Mouse (Mus musculus): ENCODE data around the gene Btn2a2. TPM values are rescaled to one million over a fixed set of nuclear protein-coding genes. Genes with fewer than 3 reads are reported as not detected.
"Not testable (repeated sequence)": the region's sequence is repeated elsewhere in the genome, so short reads cannot be mapped to it uniquely, and the experiment has no call there.

Btn2a2 gene
- total RNA-seq (2014; fragmentation: Nextera tagmentation) (not detected in 2 replicates), total RNA-seq (2017) (0.06 and 0.22 TPM in 2 replicates), polyA plus RNA-seq (2012) (not detected in 2 replicates)

DNA sequence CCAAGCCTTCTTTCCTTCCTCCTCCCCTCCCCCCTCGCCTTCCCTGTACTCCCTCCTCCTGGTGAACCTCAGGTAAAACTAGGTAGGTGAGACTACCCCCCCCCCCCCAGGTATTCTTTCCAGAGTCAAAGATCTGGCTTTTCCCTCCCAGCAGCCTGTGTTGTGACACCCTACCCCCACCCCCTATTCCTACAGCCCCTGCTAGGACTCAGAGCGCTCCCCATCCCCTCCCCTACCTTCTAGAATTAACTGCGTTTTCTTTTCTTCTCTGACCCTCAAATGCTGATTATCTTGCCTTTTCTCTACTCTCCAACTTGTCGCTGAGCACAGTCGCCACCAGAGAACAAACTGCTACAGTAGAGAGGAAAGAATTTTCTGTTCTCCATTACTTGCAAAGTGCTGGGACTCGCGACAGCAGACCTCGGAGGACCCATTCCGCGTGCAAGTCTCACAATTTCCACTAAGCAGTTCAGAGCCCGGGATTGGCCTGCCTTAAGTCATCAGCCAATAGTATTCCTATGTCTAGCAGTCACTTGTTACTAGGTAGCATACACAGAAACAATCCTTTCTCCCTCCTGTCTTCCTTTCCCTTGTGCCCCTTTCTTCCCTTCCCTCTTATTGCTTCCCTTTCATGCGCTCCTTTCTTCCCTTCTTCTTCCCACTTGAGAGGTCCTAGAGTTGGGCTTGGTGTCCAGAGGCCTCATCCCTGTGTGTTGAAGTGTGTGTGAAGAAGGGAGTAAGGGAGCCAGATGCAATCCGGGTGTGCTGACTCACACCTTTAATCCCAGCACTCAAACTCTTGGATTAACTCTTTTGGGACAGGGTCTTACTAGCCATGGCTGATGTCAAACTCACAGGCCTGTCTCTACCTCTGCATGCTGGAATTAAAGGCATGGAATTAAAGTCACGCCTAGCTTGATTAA, at the start of gene Btn2a2:
Btn2a2 (minus strand) TSS at position 458 of the 923 bp plus-strand sequence.
- Histone ChIP-seq H3K9me3 (replicated peaks) (no peaks in the 10 kb centered on the region), H3K36me3 (replicated peaks) (no peaks in the 10 kb centered on the region), H3K4me1 (ENCODE audit: insufficient read depth, low read depth, low read length) (peaks cover 30% of the 10 kb centered on the region), H3K4me3 (ENCODE audit: low read depth, low read length) (no peak within 1 kb of the TSS; the same call in 1 of the 2 replicates), H3K27me3 (ENCODE audit: insufficient read depth, low read length) (peaks cover 35% of the 10 kb centered on the region)
- no peak for DNase-seq (ENCODE audit: low spot score)
- peak; percentile 84 for ATAC-seq (ENCODE audit: extremely low read depth, insufficient number of reproducible peaks, low FRiP score, poor library complexity, severe bottlenecking)
- TF ChIP-seq TAL1 (conservative IDR thresholded peaks at IDR 0.05; ENCODE audit: low read depth, low read length) (no peak), POLR2AphosphoS5 (IDR thresholded peaks at IDR 0.05; ENCODE audit: insufficient replicate concordance, low read depth, low read length) (no peak), CTCF (IDR thresholded peaks at IDR 0.05; ENCODE audit: low read depth, low read length) (no peak), GATA1 (IDR thresholded peaks at IDR 0.05; ENCODE audit: borderline replicate concordance, low read length) (no peak), GATA2 (IDR thresholded peaks at IDR 0.05; ENCODE audit: borderline replicate concordance, low read depth, low read length) (no peak)

- TF ChIP-seq TAL1 (conservative IDR thresholded peaks at IDR 0.05; ENCODE audit: low read depth, low read length) (no peak), GATA1 (IDR thresholded peaks at IDR 0.05; ENCODE audit: borderline replicate concordance, low read length) (no peak), POLR2AphosphoS5 (IDR thresholded peaks at IDR 0.05; ENCODE audit: insufficient replicate concordance, low read depth, low read length) (no peak), GATA2 (IDR thresholded peaks at IDR 0.05; ENCODE audit: borderline replicate concordance, low read depth, low read length) (no peak), CTCF (IDR thresholded peaks at IDR 0.05; ENCODE audit: low read depth, low read length) (no peak)
- no peak overlapping the region for H3K4me3 ChIP-seq (ENCODE audit: low read depth, low read length)
- DNase-seq (ENCODE audit: low spot score): no peak
These were observed 49.6 kb upstream of the Btn2a2 start for GRCm38 (mm10) chr13:23538249-23538648.

DNA sequence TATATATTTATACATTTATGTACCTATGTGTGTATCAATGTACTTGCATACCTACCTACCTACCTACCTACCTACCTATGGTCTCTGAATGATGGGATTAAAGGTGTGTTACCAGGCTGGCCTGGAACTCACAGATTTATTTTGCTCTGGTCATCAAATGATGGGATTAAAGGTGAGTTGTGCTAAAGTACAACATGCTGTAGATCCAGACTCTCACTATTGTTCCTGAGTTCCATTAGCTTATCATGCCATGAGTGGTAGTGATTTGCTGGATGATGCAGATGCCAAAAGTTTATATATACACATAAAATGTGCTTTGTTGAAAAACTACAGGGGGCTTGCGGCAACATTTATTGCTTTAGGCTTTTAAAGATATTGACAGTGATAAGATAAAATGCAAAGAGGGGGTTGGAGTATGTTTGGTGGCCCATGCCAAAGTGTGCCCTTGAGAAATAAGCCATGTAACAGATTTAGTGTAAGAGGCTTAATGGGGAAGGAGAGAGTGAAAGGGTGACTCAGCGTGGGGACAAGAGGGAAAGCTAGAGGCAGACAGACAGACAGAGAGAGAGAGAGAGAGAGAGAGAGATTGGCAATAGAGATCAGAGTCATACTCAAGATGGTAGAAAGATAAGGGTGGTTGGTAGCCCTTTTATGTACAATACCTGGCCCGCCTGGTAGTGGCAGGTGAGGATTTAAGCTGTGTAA, 48.5 kb upstream of the Btn2a2 start:
- ATAC-seq (ENCODE audit: extremely low read depth, insufficient number of reproducible peaks, low FRiP score, poor library complexity, severe bottlenecking) (no peak), DNase-seq (ENCODE audit: low spot score) (no peak)
- TF ChIP-seq POLR2AphosphoS5 (IDR thresholded peaks at IDR 0.05; ENCODE audit: insufficient replicate concordance, low read depth, low read length) (peak; percentile 61; the same call in 1 of the 2 replicates), CTCF (IDR thresholded peaks at IDR 0.05; ENCODE audit: low read depth, low read length) (no peak)
- H3K36me3 ChIP-seq (replicated peaks): no peaks in the 10 kb centered on the region
- no peak overlapping the region for H3K4me3 ChIP-seq (ENCODE audit: low read depth, low read length)
- H3K4me1 ChIP-seq (ENCODE audit: insufficient read depth, low read depth, low read length): peaks cover 26% of the 10 kb centered on the region
- H3K9me3 ChIP-seq (replicated peaks): no peaks in the 10 kb centered on the region
- H3K27me3 ChIP-seq (ENCODE audit: insufficient read depth, low read length): no peaks in the 10 kb centered on the region

More at GRCm38 (mm10) chr13:23538249-23538648, 49.6 kb upstream of the Btn2a2 start:
- Histone ChIP-seq H3K9me3 (replicated peaks) (no peaks in the 10 kb centered on the region), H3K4me1 (ENCODE audit: insufficient read depth, low read depth, low read length) (peaks cover 17% of the 10 kb centered on the region), H3K27me3 (ENCODE audit: insufficient read depth, low read length) (no peaks in the 10 kb centered on the region), H3K36me3 (replicated peaks) (no peaks in the 10 kb centered on the region)
- ATAC-seq (ENCODE audit: extremely low read depth, insufficient number of reproducible peaks, low FRiP score, poor library complexity, severe bottlenecking): no peak

DNA sequence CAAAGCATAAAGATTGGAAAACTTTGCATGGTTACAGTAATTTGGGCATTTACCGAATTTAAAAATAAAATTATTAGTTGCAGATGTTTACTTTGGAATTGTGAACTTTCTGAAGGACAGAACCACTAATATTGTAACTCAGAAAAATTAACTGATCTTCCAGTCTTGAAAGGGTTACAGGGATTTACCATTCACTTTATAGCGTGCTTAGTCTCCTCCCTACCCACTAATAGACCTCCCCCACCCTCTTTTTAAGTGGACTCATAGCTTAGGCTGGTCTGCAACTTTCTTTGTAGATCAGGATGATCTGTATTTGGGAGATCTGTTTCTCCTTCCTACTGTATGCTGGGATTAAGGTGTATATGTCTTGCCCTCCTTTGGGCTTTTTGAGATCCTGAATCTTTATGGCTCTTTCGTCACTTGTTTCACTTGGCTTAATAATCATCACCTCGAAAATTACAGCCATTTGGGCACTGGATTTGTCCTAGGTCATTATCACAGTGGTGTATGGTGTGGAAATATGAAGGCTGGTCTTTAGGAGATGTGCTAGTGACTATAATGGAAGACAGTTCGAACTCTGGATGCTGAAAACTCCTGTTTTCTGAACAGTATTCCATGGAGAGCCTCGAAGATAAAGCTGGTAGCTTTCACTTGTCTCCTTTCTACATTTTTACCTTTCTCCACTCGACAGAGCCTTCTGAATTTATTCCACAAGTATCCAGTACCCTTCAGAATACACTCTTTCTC, 47.6 kb upstream of the Btn2a2 start:
- peaks cover 28% of the 10 kb centered on the region for H3K4me1 ChIP-seq (ENCODE audit: insufficient read depth, low read depth, low read length)
- TF ChIP-seq GATA2 (IDR thresholded peaks at IDR 0.05; ENCODE audit: borderline replicate concordance, low read depth, low read length) (no peak), GATA1 (IDR thresholded peaks at IDR 0.05; ENCODE audit: borderline replicate concordance, low read length) (no peak), POLR2AphosphoS5 (IDR thresholded peaks at IDR 0.05; ENCODE audit: insufficient replicate concordance, low read depth, low read length) (peak; percentile 97; the same call in 1 of the 2 replicates)
- no peaks in the 10 kb centered on the region for H3K36me3 ChIP-seq (replicated peaks)
- H3K9me3 ChIP-seq (replicated peaks): no peaks in the 10 kb centered on the region
- H3K4me3 ChIP-seq (ENCODE audit: low read depth, low read length): peak overlapping the region; percentile 71
- ATAC-seq (ENCODE audit: extremely low read depth, insufficient number of reproducible peaks, low FRiP score, poor library complexity, severe bottlenecking): no peak
- no peak for DNase-seq (ENCODE audit: low spot score)
- no peaks in the 10 kb centered on the region for H3K27me3 ChIP-seq (ENCODE audit: insufficient read depth, low read length)

GRCm38 (mm10) chr13:23535137-23536075, 46.7 kb upstream of the Btn2a2 start, which contains the start of gene Hist1h3g:
TSS of gene Hist1h3g (plus strand) at chr13:23535422.
- not testable (repeated sequence) for H3K27me3 ChIP-seq (ENCODE audit: insufficient read depth, low read length); H3K36me3 ChIP-seq (replicated peaks); H3K9me3 ChIP-seq (replicated peaks)
- DNase-seq (ENCODE audit: low spot score) (peak; percentile 91), ATAC-seq (ENCODE audit: extremely low read depth, insufficient number of reproducible peaks, low FRiP score, poor library complexity, severe bottlenecking) (peak; percentile 77)
- TF ChIP-seq POLR2AphosphoS5 (IDR thresholded peaks at IDR 0.05; ENCODE audit: insufficient replicate concordance, low read depth, low read length): peak; percentile 97
- peak within 1 kb of the TSS; percentile 71 for H3K4me3 ChIP-seq (ENCODE audit: low read depth, low read length)
- peaks cover 24% of the 10 kb centered on the region for H3K4me1 ChIP-seq (ENCODE audit: insufficient read depth, low read depth, low read length)

All from G1E (cell line).